In genomic region chr5:91629472-91629871, GRCm38 (mm10) we compare ENCODE assay signal across 10 mouse cellular contexts.
A peak's percentile ranks its signal among the peaks of the same experiment; 100 is the strongest.
DNase-seq lines count a peak whose midpoint lies in the region; ATAC-seq lines count a peak whose summit lies in the region.
"Had no signal": no experiment of that assay in that cellular context is flagged by ENCODE, and none has a peak within 500 bp of the region (broad histone marks: within the 10 kb centered on the region; RNA-seq: fewer than 3 reads in every experiment).

No protein-coding gene starts in this region.

- no peak overlapping the region for H3K9ac ChIP-seq in forebrain, embryonic 12.5 days
- H3K9ac ChIP-seq: hindbrain, embryonic 15.5 days had no signal

- H3K9me3 ChIP-seq in forebrain, embryonic 12.5 days: no peaks in the 10 kb centered on the region
- H3K9me3 ChIP-seq: hindbrain, embryonic 15.5 days had no signal

- H3K4me1 ChIP-seq in forebrain, embryonic 12.5 days: no peaks in the 10 kb centered on the region
- H3K4me1 ChIP-seq: hindbrain, embryonic 15.5 days had no signal

- no peak for ATAC-seq in forebrain, embryonic 12.5 days (ENCODE audit: low FRiP score)
- ATAC-seq in monocyte, adult 5-6 weeks (replicated peaks; ENCODE audit: insufficient number of reproducible peaks, low FRiP score, low TSS enrichment, poor library complexity, severe bottlenecking): no peak

- peak; percentile 2 for DNase-seq in cerebellum, adult 11 months
- no peak for DNase-seq in cerebellum, adult 8-10 months
- DNase-seq in right cerebral cortex, postnatal 14 days: peak; percentile 13
- DNase-seq in right cerebral cortex, adult 2 months (ENCODE audit: low spot score in 2 of 2): no peak
- DNase-seq in heart, postnatal 10 days: peak; percentile 91 to 92
- DNase-seq in urinary bladder, postnatal 14 days (ENCODE audit: low spot score): peak; percentile 75

- H3K27ac ChIP-seq in forebrain, embryonic 12.5 days: no peak overlapping the region
- H3K27ac ChIP-seq: hindbrain, embryonic 15.5 days had no signal

- no peak overlapping the region for H3K4me3 ChIP-seq in forebrain, embryonic 12.5 days (replicated peaks)
- H3K4me3 ChIP-seq: hindbrain, embryonic 15.5 days; myocyte had no signal

- H3K4me2 ChIP-seq in forebrain, embryonic 12.5 days: no peak overlapping the region
- H3K4me2 ChIP-seq: hindbrain, embryonic 15.5 days had no signal

- no peaks in the 10 kb centered on the region for H3K27me3 ChIP-seq in forebrain, embryonic 12.5 days
- H3K27me3 ChIP-seq: hindbrain, embryonic 15.5 days had no signal

- intact Hi-C loops in heart, postnatal 10 days (cut with DNase I): loop anchor here (5.0 kb wide), 2 partner anchors 42 to 112 kb away; partner anchors contain the start of gene Parm1

- 72% methylated on average over 5 of the region's 5 CpGs for WGBS in forebrain, embryonic 12.5 days

- H3K36me3 ChIP-seq in forebrain, embryonic 12.5 days (replicated peaks): no peaks in the 10 kb centered on the region
- H3K36me3 ChIP-seq: hindbrain, embryonic 15.5 days had no signal

Comparison
In these comparisons a context has a peak if more than half of its experiments do, and no peak if none do; other contexts are left out.
1. DNase-seq: peak in cerebellum, adult 11 months (single experiment), right cerebral cortex, postnatal 14 days (single experiment), heart, postnatal 10 days (2 of 2) and urinary bladder, postnatal 14 days (single experiment); none in cerebellum, adult 8-10 months (single experiment) and right cerebral cortex, adult 2 months (0 of 2).